Mouse (Mus musculus) forebrain, embryonic 15.5 days (tissue): ENCODE data around the gene Mospd1. TPM values are rescaled to one million over a fixed set of nuclear protein-coding genes. Genes with fewer than 3 reads are reported as not detected.

Source experiments
- ATAC-seq: fragments of 200-750 bp; cut with Nextera tagmentation; replicated peaks from 2 replicates; pipeline ENCODE4 v1.8.0; 2017; ENCODE audit warnings: mild to moderate bottlenecking, moderate TSS enrichment, moderate library complexity
- H3K27ac ChIP-seq: fragments of 300-500 bp; sonication (generic); replicated peaks from 2 replicates; pipeline ENCODE4 v1.5.1; 2015; ENCODE audit warnings: mild to moderate bottlenecking, inconsistent platforms
- H3K27me3 ChIP-seq: fragments of 300-500 bp; sonication (generic); 2 replicates; pipeline ENCODE4 v1.6.1; 2015; ENCODE audit warnings: inconsistent platforms
- H3K36me3 ChIP-seq: fragments of 300-500 bp; sonication (generic); 2 replicates; pipeline ENCODE4 v1.6.1; 2015; ENCODE audit warnings: mild to moderate bottlenecking, inconsistent platforms
- H3K4me1 ChIP-seq: fragments of 300-500 bp; sonication (generic); 2 replicates; pipeline ENCODE4 v1.6.1; 2015; ENCODE audit warnings: inconsistent platforms
- H3K4me2 ChIP-seq: fragments of 300-500 bp; sonication (generic); replicated peaks from 2 replicates; pipeline ENCODE4 v1.6.1; 2015; ENCODE audit warnings: mild to moderate bottlenecking, inconsistent platforms
- H3K4me3 ChIP-seq: fragments of 300-500 bp; sonication (generic); 2 replicates; pipeline ENCODE4 v1.5.1; 2015; ENCODE audit warnings: mild to moderate bottlenecking, inconsistent platforms
- H3K9ac ChIP-seq: fragments of 300-500 bp; sonication (generic); replicated peaks from 2 replicates; pipeline ENCODE4 v1.6.1; 2015; ENCODE audit warnings: mild to moderate bottlenecking, inconsistent platforms
- H3K9me3 ChIP-seq: fragments of 300-500 bp; sonication (generic); 2 replicates; pipeline ENCODE4 v1.6.1; 2016; ENCODE audit warnings: inconsistent platforms
- WGBS: fragments of 180-500 bp; shearing (Covaris S2); methylation state at CpG from one replicate; pipeline ENCODE4 v1.1.7; 2015; ENCODE audit warnings: mixed read lengths; 5-methylcytosine and 5-hydroxymethylcytosine counted together
- polyA plus RNA-seq: library from polyadenylated mRNA; unstranded; fragments of >200 nt; fragmentation: Nextera tagmentation; extraction: Ambion mirVana; gene quantifications from 2 replicates; pipeline ENCODE4 v1.2.1, GENCODE M21; 2015

The Mospd1 gene
- 54.6 and 57.9 TPM in 2 replicates for polyA plus RNA-seq

DNA sequence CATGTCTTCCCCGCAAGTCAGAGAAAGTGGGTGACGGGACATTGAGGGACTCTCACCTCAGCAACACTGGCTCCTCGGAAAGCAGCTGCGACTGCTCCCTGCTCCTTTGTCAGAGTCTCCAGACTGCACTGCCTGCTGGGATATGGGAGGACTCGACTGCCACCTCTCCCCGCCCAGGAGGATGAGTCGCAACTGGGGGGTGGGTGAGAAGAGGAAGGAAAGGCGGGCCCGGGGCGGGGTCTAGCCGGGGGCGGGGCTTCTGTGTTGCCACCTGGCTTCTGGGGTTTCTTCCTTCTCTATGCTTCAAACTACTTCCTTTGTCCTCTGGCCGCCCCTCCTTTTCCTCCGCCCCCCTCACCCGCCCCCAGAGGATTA is at the start of gene Mospd1:
TSS of gene Mospd1 (minus strand) at position 137 of the 375 bp plus-strand sequence.
- Histone ChIP-seq H3K27ac (peak within 1 kb of the TSS; percentile 87), H3K27me3 (no peaks in the 10 kb centered on the region), H3K9me3 (no peaks in the 10 kb centered on the region), H3K36me3 (no peaks in the 10 kb centered on the region), H3K4me1 (peaks cover 2% of the 10 kb centered on the region; the same call in 1 of the 2 replicates), H3K9ac (peak within 1 kb of the TSS; percentile 76), H3K4me3 (peak within 1 kb of the TSS; percentile 63), H3K4me2 (peak within 1 kb of the TSS; percentile 50)
- 23% methylated on average over 14 of the region's 15 CpGs for WGBS
- ATAC-seq = peak; percentile 98

DNA sequence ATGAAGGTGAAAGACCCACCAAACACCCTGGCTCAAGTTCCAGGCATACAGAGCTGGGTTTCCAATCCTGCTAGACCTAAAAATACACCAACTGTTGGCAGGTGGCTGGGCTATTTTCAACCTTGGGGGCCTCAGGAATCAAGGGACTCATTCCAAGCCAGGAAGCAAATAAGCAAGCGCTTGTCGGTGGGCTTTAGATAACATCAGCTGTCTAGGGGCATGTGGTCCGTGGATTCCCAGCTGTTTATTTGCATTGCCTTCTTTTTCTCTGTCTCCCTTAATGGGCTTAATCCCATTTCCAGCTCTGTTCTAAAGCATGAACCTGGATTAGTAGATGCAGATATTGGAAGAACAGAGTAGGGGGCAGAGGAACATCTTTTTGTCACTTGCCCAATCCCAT is 16.1 kb upstream of the Mospd1 start:
- Histone ChIP-seq H3K27ac (no peak overlapping the region), H3K4me3 (no peak overlapping the region), H3K27me3 (no peaks in the 10 kb centered on the region), H3K36me3 (no peaks in the 10 kb centered on the region), H3K4me2 (no peak overlapping the region), H3K4me1 (no peaks in the 10 kb centered on the region), H3K9me3 (no peaks in the 10 kb centered on the region), H3K9ac (no peak overlapping the region)
- no peak for ATAC-seq
- 83% methylated on average over 3 of the region's 3 CpGs for WGBS

DNA sequence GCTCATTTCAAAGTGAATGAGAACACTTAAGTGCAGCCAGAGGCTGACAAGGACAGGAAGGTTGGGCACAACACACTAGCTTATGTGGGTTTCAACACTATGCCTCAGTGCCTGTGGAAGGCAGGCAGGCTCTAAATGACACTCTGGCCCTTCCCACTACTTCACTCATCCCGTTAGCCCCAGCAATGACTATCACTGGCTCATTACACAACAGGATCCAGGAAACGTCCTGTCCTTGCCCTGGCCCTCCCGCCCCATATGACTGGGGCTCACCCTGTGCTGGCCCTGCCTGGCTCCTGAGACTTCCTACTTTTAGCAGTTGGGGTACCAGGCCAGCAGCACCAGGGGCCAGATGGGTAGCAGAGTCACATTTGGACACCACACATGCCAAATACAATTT is 12.8 kb upstream of the Mospd1 start:
- H3K27ac ChIP-seq = no peak overlapping the region
- no peak for ATAC-seq
- no peaks in the 10 kb centered on the region for H3K27me3 ChIP-seq
- H3K9me3 ChIP-seq = no peaks in the 10 kb centered on the region
- H3K4me1 ChIP-seq = no peaks in the 10 kb centered on the region
- H3K4me3 ChIP-seq = no peak overlapping the region
- H3K36me3 ChIP-seq = no peaks in the 10 kb centered on the region
- no peak overlapping the region for H3K9ac ChIP-seq
- 57% methylated on average over 3 of the region's 3 CpGs for WGBS
- no peak overlapping the region for H3K4me2 ChIP-seq

DNA sequence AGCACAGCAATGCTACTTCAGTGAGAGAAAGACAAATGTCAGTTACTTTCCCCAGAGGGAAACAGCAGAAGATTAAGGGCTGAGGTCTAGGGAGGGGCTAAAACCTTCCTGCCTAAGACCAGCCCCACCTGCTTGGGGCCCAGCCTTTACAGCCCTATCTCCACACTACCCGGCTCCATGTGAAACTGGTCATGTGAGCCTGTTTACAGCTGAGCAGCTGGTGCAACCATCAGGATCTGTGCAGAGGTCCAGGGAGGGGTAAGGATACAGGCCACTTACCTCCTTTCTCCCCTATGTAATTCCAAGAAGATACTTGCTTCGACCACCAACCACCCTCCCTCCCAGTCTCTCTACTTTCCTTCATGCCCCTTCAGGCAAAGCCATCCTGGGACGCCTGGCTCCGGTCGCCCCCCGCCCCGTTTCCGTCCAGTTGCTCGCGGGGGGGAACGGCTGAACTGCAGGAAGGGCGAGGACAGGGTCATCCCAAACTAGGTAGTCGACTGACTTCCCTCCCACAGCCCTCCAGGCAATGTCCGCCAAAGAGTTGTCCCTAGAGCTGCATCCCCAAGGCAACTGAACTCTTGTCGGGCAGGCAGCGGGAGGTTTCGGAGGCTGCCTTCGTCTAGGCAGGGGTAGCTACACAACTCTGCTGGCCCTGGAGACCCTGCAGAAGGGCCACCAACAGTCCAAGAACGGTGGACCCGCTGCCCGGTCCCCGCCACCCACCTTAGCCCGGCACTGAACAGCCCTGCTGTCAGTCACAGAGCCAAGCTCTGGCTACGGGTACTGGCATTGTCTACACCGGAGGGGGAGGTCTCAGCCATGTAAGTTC is 552 bp downstream of the Mospd1 start:
- Histone ChIP-seq H3K4me2 (peak overlapping the region; percentile 50), H3K27ac (peak overlapping the region; percentile 87), H3K9me3 (no peaks in the 10 kb centered on the region), H3K4me3 (peak overlapping the region; percentile 63), H3K9ac (peak overlapping the region; percentile 76), H3K36me3 (no peaks in the 10 kb centered on the region), H3K4me1 (peaks cover 2% of the 10 kb centered on the region; the same call in 1 of the 2 replicates), H3K27me3 (no peaks in the 10 kb centered on the region)
- peak; percentile 49 for ATAC-seq
- WGBS = 26% methylated on average over 25 of the region's 25 CpGs

DNA sequence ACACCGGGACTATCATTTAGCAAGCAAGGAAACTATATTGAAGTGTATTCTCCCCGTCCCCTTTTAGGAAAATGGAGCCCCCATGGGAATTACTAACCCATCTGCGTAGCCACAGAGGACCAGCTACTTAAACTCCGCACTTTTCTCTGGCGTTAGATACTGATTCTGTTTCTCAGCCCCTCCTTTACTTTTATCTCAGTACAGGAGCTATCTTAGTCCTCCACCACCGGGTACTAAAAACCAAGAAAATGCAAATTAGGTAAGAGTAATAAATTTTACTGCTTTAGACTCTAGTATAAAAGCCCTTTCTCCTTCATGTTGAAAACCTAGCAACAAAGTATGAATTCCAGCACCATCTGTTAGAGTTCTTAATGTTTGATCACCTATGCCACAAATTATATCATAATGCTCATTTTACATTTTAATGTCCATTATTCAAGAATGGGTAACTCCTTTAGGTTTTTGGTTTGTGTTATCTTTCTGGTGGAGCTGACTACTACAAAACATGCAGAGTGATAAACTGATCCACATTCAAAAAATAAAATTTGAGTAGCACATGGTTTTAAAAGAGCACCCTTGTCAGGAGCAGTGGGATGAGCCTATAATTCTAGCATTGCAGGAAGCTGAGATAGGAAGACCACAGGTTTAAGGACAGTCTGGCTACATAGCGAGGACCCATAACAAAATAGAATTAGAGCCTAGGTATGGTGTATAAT is 5.5 kb downstream of the Mospd1 start:
- no peak overlapping the region for H3K27ac ChIP-seq
- H3K4me2 ChIP-seq = no peak overlapping the region
- H3K27me3 ChIP-seq = no peaks in the 10 kb centered on the region
- 79% methylated on average over 7 of the region's 7 CpGs for WGBS
- no peaks in the 10 kb centered on the region for H3K36me3 ChIP-seq
- H3K4me3 ChIP-seq = no peak overlapping the region
- ATAC-seq = no peak
- no peaks in the 10 kb centered on the region for H3K9me3 ChIP-seq
- peaks cover 2% of the 10 kb centered on the region; the same call in 1 of the 2 replicates for H3K4me1 ChIP-seq
- no peak overlapping the region for H3K9ac ChIP-seq

DNA sequence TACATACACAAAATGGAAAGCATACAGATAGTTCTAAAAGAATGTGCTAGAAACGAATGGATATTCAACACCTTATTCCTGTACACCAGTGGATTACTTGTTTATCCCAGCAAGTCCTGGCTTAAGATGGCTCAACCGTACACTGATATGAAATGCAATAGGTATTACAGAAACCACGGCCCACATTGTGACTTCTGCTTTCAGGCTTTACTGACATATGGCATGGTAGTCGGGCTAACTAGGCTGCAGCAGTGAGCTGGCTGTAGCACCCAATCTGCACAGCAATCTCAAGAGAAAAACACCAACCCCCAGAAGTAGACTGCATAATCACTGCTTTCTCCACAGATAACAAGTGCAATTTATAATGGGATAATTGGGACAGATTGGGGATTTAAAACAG is 21.9 kb downstream of the Mospd1 start:
- Histone ChIP-seq H3K36me3 (peaks cover 5% of the 10 kb centered on the region; the same call in 1 of the 2 replicates), H3K27me3 (no peaks in the 10 kb centered on the region), H3K9ac (no peak overlapping the region), H3K4me2 (no peak overlapping the region), H3K4me1 (no peaks in the 10 kb centered on the region), H3K9me3 (no peaks in the 10 kb centered on the region), H3K27ac (no peak overlapping the region), H3K4me3 (no peak overlapping the region)
- WGBS = 92% methylated on average over 4 of the region's 4 CpGs
- ATAC-seq = no peak

DNA sequence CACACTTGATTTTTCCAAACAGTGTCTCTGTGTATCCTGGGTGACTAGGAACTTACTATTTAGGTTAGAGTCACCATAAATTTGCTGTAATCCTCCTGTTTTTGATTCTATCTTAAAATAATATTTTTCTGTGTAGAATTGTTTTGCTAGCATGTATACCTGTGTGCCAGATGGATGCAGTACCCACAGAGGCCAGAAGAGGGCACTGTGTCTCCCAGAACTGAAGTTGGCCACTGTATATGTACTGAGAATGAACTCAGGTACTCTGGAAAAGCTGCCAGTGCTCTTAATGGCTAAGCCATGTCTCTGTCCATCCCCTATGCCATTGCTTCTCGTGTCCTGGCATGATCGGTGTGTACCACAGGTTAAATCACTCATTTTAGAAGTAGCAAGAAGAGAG is 28.8 kb downstream of the Mospd1 start:
- no peaks in the 10 kb centered on the region for H3K9me3 ChIP-seq
- H3K4me3 ChIP-seq = no peak overlapping the region
- no peak overlapping the region for H3K4me2 ChIP-seq
- H3K27me3 ChIP-seq = no peaks in the 10 kb centered on the region
- no peaks in the 10 kb centered on the region for H3K4me1 ChIP-seq
- no peak overlapping the region for H3K27ac ChIP-seq
- no peaks in the 10 kb centered on the region for H3K36me3 ChIP-seq
- WGBS = 73% methylated on average over 2 of the region's 2 CpGs
- no peak for ATAC-seq
- H3K9ac ChIP-seq = no peak overlapping the region

DNA sequence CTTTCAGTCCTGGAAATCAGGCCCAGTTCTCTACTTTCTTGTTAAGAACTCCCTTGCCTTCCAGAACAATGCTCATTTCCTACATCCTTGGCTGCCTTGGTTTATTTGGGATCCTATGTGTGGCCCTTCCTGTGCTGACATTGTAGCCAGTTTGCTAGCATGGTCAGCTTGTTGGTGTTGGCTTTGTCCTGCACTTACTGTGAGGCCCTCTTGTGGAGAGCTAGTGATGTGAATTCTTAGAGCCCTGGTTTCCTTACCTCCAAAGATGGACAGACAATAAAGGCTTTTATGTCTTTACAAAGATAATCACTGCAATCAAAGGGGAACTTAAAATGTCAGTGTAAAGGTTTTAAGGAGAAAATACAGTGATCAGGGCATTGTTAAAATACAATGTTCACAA is 32.9 kb downstream of the Mospd1 start:
- H3K4me1 ChIP-seq = no peaks in the 10 kb centered on the region
- H3K9me3 ChIP-seq = no peaks in the 10 kb centered on the region
- no peak overlapping the region for H3K4me3 ChIP-seq
- no peaks in the 10 kb centered on the region for H3K36me3 ChIP-seq
- no peak overlapping the region for H3K9ac ChIP-seq
- ATAC-seq = no peak
- H3K27ac ChIP-seq = no peak overlapping the region
- no peak overlapping the region for H3K4me2 ChIP-seq
- no peaks in the 10 kb centered on the region for H3K27me3 ChIP-seq

DNA sequence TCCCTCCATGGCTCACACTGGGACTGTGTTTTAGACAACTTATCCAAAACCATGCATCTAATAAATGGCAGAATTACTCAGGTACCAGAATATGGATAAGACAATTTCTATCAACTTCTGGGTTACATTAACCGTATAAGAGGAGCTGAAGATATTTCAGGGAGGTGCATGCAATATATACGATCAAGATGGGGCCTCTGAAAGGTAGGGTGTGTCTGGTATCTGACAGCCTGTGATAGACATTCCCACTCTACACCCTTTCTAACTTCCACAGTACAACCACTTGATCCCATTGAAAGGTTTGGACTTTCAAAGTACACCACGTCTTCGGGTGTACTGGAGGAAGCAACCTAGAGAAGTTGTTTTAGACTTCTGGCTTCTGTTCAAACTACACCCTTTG is 39.9 kb downstream of the Mospd1 start:
- 97% methylated on average over 4 of the region's 4 CpGs for WGBS
- no peak for ATAC-seq
- Histone ChIP-seq H3K4me2 (no peak overlapping the region), H3K4me1 (no peaks in the 10 kb centered on the region), H3K27me3 (no peaks in the 10 kb centered on the region), H3K9me3 (no peaks in the 10 kb centered on the region), H3K4me3 (no peak overlapping the region), H3K36me3 (no peaks in the 10 kb centered on the region), H3K9ac (no peak overlapping the region), H3K27ac (no peak overlapping the region)

DNA sequence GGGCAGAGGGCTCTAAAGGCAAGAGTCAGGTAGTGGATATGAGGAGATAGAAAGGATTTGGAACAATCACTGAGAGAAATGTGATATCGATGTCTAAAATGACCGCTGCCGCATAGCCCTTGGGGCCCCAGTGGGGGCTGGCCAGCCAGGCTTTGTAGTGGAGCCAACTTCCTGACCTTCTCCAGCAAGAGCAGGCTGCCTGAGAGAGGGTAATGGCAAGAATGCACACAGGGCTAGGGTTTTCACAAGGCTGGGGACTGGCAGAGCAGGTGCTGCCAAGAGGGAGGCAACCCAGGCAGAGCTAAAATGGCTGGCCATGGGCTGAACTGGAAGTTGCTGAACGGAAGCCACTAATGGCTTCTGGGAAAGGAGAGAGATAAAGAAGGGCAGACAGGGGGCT is 49.2 kb downstream of the Mospd1 start:
- no peak for ATAC-seq
- H3K4me1 ChIP-seq = no peaks in the 10 kb centered on the region
- no peak overlapping the region for H3K9ac ChIP-seq
- H3K9me3 ChIP-seq = no peaks in the 10 kb centered on the region
- no peak overlapping the region for H3K4me3 ChIP-seq
- H3K4me2 ChIP-seq = no peak overlapping the region
- H3K27ac ChIP-seq = no peak overlapping the region
- no peaks in the 10 kb centered on the region for H3K36me3 ChIP-seq
- no peaks in the 10 kb centered on the region for H3K27me3 ChIP-seq
- WGBS = 88% methylated on average over 4 of the region's 4 CpGs

DNA sequence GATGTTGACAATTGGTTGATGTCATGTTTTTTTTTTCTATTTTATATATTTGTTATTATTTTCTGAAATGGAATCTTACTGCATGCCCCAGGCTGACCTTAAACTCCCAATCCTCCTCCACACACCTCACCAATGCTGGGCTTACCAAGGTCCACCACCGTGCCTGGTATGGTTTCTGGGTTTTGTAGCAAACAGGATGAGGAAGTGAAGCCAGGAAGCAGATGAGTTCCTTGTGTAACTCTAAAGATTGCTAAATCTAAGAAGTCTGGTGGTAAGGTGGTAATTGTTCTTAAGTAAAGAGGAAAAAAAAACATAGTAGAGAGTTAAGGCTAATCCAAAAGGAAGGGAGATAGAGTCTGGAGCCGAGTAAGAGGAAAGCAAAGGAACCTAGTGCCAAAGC is 49.7 kb downstream of the Mospd1 start:
- H3K9me3 ChIP-seq = no peaks in the 10 kb centered on the region
- ATAC-seq = no peak
- no peak overlapping the region for H3K4me2 ChIP-seq
- no peak overlapping the region for H3K27ac ChIP-seq
- H3K4me3 ChIP-seq = no peak overlapping the region
- no peak overlapping the region for H3K9ac ChIP-seq
- no peaks in the 10 kb centered on the region for H3K4me1 ChIP-seq
- no peaks in the 10 kb centered on the region for H3K36me3 ChIP-seq
- H3K27me3 ChIP-seq = no peaks in the 10 kb centered on the region
- 79% methylated on average over 2 of the region's 2 CpGs for WGBS
